Mouse (Mus musculus) mature B cell (primary cell): ENCODE results near the gene Hcn3.

Experiments used
- in situ Hi-C: fragments of 300-500 bp; cut with MboI; formaldehyde crosslinking; loops from 2 replicates; pipeline ENCODE4 v1.14.3; 2019

Gene Hcn3

DNA sequence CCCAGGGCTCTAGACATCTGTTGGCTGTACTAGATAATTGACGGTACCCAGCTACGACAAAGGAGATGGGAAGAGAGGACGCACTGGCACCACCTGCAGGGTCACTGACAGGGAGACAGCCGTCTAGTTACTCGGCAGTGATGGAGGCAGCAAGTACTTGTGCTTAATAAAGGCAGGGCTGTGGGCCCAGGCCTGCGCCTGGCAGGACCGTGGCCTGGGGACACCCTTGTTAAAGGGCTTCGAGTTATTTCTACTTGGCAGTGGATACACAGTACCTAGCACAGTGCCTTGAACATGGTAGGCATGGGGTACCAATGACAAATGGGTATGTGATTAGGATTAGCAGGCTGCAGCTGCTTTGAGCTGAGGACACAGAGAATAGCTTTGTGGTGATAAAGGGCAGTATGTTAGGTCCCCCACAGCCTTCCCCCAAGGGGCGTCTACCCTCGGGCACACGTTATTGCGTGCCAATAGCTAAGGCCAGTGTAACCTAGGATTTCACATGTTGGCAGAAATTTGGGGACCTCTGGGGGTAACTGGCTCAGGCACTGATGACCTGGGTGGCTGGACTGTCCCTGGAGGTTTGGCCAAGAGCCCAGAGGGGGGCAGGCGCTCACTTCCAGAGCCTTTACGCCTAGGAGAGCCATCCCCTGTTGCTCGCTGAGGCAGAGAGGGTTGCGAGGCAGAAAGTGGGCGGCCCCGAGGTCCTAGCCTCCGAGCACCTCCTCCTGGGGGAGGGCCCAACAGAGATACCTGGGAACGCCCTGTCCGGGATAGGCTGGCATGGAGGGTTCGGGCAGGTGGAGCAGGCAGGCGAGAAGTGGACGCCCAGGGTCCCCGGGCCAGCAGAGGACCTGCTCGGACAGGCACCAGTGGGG, 12.7 kb downstream of the Hcn3 start:
- in situ Hi-C loops, result no loop called here

DNA sequence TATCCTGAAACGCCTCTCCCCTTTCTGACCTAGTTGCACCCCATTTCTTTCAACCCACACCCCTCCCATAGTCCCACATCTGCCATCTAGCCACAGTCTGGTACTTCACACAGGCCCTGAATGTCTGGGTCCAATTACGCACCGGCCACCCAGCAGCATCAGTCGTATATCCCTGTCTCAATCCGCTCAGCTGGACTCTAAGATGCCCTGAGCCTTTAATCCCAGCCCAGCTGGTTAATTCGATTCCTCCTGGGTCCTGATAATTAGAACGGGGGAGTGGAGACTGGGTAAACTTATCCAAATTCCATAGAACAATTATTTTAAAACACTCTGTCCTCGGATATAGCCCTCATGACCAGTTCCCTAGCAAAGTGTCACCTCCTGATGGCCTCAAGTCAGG, 14.4 kb downstream of the Hcn3 start:
- in situ Hi-C loops, result no loop called here

DNA sequence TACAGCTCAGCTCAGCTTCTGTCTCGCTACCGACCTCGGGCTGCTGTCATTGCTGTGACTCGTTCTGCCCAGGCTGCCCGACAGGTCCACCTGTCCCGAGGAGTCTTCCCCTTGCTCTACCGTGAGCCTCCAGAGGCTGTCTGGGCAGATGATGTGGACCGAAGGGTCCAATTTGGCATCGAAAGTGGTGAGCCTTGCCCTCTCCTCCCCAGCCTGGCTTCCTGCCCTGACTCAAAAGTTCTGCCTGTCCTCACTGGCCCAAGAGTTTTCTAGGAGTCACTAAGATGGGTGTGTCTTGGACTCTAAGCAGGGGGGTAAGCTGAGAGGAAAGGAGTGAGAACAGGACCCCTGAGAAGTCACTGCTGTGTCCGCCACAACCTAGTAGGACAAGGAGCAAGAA, 15.2 kb downstream of the Hcn3 start:
- in situ Hi-C loops, result no loop called here

DNA sequence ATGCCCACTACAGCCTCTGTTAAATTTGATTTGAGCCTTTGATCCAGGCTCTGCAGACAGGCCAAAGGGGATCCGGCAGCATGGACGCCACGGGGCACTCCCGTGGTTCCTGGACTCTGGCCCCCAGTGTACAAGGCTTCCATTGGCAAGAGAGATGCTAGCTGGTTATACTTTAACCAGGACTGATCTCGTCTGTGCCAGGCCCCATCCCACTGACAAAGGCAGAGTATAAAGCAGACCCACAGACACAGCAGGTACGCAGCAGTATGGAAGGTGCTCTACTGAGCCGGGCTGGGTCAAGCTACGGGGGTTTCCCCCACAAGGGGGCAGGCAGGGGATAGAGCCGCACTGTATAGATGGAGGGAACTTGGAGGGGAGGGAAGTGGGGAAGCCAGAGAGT, 23.6 kb downstream of the Hcn3 start:
- in situ Hi-C loops, result no loop called here

DNA sequence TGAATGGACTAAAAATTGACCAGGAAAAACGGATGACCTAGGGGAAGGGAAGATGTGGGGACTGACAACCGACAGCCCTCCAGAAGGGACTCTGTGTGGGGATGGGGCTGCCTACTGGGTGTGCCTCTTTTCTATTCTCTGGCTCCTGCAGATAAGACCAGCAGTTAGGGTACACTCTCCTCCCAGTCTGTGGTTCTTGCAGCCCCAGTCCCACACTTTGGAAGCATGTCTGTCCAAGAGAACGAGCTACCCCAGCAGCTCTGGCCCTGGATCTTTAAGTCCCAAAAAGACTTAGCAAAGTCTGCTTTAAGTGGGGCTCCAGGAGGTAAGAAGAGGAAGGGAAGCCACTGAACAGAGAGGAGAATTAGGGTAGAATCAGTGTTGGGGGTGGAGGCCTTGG, 24.0 kb downstream of the Hcn3 start, which contains the start of gene Pklr:
Pklr (plus strand) TSS at position 185 of the 400 bp plus-strand sequence.
- in situ Hi-C loops, result no loop called here

DNA sequence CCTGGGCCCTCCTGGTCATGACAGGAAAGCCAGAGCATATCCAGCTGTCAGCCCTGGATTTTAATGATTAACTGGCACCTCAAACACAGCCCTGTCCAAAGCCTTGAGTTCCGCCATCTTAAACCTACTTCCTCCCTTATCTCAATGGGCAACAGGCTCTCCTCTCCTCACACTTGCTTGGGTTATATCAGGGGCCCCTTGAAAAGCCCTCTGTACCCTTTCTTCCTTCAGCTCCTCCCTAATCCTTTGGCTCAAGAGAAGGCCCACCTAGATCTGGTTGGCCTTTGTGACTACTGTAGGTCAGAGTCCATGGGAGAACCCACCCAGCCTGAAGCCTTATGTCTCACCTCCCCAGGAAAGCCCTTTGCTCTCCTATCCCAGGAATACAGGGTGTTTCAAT, 26.2 kb downstream of the Hcn3 start:
- in situ Hi-C loops, result no loop called here

DNA sequence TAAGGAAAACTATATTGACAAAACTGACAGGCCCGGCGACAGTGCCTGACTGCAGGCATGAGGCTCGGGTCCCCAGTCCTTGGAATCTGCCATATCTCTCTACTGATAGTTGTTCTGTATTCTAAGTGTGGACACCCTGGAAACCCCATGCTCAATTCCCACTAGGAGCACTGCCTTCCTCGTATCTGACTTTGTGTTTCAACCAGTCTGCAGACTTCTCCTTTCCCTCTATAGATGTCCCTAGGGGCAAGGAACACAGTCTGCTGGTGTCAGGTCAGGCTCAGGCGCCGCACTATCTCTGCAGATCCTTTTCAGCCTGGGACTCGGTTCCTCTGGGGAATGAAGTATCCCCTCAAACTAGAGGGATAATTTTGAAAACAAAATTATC, 26.9 kb downstream of the Hcn3 start:
- in situ Hi-C loops, result no loop called here

DNA sequence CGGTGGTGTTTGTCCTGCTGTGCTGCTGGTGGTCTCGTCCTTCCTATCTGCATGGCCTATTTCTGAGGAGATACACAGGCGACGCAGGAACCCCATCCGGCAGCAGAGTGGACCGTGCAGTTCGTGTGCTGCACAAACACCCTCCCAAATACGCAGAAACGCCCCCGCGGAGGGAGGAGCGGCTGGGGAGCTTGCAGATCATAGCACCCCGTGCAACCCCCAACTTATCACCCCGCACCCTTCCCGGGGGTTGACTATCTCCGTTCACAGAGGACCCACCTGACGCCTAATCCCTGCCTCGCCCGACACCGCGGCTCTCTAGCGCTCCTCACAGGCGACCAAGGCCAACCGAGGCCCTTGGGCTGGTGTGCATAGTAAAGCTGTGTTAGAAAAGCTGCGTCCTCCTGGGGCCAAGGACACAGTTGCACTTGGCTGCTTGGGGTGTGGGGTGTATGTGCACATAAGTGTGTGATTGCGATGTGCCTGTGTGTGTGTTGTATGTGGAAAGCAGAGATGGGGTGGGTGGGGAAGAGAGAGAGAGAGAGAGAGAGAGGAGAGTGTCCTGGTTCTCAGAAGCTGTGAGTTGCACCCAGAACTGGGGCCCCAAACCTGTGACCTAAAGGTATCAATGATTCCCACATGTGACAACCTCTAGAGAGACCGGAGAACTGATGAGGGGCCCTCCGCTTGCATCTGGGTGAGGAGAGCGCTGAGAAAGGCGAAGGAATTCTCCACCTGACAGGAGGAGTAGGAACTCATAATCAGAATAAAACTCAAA, 27.5 kb downstream of the Hcn3 start:
- in situ Hi-C loops, result no loop called here

DNA sequence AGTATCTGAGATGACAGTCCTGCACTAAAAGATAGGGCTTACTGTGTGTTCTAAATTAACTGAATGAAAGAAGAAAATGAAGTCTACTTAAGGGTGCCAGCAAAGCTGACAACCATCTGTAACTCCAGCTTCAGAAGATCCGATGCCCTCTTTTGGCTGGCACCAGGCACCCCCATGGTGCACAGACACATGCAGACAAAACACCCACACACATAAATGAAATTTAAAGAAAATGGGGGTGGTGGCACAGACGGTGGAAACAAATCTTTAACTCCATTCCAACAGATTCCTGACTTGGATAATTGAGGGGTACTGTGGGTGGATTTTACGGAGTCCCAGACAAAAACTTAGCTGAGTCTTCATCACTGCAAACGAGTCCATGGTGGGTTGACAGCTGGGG, 28.2 kb downstream of the Hcn3 start:
- in situ Hi-C loops, result no loop called here

DNA sequence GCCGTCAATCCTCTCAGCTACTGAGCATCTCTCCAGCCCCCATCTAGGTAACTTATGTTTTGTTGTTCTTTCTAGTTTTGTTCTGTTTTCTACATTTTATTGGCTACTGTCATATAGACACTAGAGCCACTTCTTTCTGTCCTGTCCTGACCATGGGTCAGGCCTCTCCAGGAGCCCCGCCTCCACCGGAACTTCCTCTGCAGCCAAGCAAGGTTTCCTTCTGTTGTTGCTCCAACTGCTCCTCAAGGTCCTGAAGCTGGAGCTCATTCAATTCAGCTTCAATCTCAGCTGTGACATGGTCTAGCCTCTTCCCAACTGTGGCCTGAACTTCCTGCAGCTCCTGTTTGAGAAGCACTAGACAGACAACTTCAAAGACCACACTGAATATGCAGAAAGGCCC, 30.1 kb downstream of the Hcn3 start:
- in situ Hi-C loops, result no loop called here

DNA sequence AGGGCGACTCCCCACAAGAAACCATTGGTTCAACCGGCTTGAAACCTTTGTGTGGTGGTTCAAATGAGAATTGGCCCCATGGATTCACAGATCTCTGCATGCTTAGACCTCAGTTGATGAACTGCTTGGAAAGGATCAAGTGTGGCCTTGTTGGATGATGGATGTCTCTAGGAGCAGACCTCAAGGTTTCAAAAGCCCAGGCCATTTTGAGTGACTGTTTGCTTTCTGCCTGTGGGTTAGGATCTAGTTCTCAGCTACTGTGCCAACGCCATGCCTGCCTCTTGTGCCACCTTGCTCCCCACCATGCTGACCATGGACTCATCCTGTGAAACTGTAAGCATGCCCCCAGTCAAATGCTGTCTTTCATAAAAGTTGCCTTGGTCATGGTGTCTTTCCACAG, 34.0 kb downstream of the Hcn3 start:
- in situ Hi-C loops, result no loop called here

DNA sequence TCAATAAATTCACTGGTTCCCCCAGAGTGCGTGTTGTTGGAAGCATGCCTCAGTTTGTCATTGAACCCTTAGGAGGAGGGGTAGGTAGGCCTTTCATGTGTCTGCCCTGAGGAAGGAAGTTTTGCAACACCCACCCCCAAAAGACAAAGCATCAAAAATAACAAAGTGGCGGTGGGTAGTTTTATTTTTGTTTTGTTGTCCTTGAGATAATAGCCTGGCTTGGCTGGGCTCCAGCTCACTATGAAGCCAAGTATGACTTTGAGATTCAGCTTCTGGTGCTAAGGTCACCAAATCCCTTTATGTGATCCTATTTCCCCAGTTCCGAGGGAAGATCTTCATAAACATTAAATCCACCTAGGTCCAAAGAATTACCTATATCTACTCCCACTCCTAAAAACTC, 35.8 kb downstream of the Hcn3 start:
- in situ Hi-C loops, result no loop called here

DNA sequence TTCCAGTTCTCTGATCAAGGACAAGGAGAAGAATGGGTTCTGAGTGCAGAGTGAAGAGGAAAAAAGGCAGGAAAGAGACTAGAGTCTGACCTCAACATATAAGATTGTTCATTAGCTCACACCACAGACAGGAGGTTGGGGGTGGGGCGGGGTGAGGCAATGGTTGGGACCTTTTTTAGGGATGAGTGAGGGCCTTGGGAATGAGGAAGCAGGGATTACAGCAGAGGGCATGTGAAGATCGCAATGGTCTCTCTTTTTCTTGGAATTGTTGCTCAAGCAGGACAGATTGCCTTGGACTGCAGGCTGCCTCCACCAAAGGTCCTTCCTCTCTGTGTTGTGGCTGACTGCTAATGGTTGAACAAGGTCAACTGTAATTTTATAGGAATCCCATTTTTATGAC, 36.7 kb downstream of the Hcn3 start:
- in situ Hi-C loops, result no loop called here

DNA sequence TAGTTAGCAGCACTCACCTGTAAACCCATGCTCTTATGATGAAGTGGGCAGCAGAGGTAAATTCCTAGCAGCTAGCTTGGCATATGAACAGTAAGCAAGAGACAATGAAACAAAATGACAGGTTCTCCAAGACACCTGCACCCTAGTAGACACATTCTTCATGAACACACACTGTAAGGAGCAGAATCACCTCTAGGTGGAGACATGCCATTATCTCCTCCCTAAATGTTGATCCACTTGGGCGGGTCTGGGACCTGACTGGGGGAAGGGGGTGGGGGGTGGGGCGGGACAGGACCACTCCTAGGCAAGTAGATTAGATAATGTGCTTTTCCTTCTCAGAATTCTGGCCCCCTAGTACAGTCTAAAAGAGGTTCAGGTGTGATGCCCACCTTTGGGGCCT, 44.5 kb downstream of the Hcn3 start:
- in situ Hi-C loops, result no loop called here

DNA sequence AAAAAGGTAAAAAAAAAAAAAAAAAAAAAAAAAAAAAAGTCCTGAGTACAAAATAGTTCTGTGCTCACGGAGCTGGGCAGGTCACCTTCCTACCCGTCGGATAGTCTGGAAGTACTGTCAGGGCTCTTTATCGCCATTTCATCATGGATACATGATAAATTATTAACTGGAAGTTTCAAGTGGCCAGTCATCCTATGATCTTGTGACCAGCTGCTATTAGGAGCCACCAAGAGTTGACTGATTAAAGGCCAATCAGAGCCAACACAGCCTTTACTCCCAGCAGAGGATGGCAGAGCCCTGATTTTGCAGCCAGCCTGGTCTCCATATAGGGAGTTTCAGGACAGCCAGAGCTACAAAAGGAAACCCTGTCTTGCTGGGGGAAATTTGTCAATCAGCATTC, 46.9 kb downstream of the Hcn3 start:
- in situ Hi-C loops, result no loop called here

DNA sequence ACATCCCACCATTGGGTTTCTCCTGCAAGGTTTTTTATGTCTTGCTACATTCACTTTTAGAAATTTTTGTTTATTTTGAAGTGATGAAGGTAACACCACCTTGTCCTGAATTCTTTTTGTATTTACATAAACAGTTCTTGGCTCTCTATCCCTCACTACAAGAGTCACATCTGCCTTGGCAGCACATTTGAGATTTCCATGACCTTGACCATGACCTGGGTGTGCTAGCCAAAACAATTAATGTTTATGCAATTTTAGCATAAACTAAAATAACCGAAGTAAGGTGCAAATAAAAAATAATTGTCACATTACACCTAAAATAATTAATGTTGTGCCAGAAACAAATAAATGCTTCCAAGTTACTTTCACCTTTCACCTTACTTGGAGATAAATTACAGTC, 51.9 kb downstream of the Hcn3 start:
- in situ Hi-C loops, result no loop called here

DNA sequence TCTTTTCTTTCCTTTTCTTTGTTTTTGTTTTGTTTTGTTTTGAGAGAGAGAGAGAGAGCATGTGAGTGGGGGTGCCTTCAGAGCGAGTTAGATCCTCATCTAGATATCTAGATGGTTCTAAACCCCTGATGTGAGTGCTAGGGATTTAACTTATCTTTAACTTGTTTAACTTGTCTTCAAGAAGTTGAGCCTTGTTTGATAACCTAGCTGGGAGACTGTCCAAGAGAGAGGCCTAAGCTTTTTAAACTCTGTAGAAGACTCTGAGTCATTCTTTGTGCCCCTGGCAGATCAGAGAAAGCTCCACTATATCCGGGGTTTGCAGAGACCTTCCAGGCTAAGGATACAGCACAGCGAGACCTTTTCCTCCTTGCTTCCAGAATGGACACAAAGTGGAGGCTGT, 52.5 kb downstream of the Hcn3 start:
- in situ Hi-C loops, result no loop called here

DNA sequence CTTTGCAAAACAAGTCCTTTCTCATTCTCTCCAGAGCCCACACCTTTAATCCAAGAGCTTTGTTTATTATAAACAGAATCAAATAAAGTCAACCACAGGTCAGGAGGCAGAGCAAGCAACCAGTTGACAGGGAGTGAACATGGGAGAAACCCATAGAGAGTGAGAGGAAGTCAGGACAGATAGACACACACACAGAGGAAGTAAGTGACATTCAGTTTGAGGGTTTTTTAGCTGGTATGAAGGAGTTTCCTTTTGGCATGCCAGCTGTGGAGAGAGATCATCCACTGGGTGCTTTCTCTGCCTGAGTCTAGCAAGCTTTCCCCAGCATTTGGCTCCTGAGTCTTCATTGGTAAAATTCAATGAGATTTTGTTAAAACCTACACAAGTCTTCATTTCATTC, 53.1 kb downstream of the Hcn3 start:
- in situ Hi-C loops, result no loop called here

DNA sequence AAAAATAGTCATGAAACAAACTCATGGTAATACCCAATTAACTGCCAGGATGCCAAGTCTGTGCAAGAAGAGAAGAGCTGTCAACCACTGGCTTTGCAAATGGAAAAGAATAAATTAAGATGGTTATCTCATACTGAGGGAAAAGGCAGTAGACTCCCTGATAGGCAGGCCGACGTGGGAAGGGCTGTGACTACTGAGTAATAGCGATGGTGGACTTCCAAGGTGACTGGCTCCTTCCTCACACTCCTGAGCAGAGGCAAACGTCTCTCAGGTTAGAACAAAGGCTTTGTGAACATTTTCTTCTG, 56.8 kb downstream of the Hcn3 start:
- in situ Hi-C loops, result no loop called here

DNA sequence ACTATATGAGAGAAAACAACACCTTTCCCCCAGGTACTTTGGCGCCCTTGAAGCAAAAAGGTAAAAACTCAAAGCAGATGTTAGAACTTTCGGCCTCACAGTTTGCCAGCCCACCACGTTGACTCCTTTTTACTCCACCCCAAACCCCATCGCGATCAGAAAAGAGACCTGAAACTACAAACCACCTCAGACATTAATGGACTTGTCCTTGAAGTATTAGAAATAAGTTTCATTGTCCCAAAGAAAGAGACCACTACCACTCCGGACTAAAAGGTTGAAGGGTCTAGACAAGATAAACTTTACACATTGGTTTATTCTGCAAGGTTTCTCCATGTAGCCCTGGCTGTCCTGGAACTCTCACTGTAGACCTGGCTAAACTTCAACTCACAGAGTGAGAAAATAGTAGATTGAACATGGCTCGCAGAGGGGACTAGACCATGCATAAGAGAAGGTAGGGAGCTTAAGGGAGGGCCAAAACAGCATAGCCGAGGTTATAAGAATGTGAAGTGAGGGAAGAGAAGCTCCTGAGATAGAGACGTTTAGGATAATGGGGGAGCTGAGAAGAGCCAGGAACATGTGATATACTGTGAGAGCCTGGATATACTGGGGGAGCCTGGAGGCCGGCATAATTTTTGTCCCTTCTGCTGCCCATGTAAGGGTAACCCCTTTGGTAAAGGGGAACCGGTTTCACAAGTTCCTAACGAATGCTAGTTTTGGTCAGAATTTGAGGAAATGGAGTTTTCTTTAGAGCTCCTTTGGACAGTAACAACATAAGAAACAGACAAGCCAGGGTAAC, 57.3 kb downstream of the Hcn3 start:
- in situ Hi-C loops, result no loop called here

DNA sequence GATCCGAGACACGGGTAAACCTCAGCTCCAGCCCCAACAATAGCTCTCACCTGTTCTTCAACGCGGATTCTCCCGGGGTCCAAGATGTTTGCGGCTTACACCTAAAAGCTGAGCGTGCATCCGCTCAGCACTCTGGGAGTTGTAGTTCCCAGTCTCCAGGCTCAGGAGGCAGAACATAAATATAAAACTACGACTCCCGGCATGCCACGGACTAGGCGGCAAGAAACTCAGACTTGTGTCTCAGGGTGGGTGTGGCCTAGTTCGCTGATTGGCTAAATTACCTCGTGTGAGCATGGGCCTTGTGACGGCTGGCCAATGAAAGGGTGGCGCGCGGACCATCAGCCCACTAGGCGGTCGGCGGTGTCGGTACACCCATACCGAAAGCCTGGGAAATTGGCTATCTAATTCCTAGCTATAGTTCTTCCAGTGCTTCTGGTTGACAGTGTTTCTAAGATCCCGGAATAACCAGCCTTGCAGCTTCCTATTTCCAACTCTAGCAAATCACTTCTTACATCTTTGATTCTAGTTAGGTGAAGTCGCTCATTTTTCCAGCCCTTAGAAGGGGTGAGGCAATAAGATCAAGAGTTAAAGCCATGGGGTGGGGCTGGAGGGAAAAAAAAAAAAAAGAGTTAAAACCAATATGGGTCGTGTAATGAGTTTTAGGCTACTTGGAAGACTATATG, 58.0 kb downstream of the Hcn3 start, which contains the start of gene Fdps:
Fdps (minus strand) TSS at position 148 of the 683 bp plus-strand sequence.
- in situ Hi-C loops, result no loop called here

DNA sequence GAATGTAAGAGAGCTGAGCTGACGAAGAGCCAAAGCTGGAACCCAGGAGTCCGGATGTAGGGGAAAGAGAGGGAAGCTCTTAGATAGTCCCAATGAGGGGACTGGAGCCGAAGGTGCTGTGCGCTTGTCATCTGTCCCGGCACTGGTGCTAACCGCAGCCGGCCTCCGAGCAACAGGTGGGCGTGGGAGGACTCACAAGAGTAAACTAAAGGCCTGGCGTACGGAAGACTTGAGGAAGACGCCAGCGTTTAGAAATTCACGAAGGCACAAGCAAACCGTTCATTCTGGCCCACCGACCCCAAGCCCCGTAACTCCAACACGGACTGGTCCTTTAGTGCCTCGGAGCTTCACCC, 58.6 kb downstream of the Hcn3 start:
- in situ Hi-C loops, result no loop called here
